Mouse (Mus musculus) cerebellum, adult 9-11 months (tissue): ENCODE measurements around the gene Rnf20.
A peak's percentile ranks its signal among the peaks of the same experiment; 100 is the strongest.

Experiments
- DNase-seq: peaks from one replicate; pipeline ENCODE4 v3.0.0; 2022

Gene Rnf20

DNA sequence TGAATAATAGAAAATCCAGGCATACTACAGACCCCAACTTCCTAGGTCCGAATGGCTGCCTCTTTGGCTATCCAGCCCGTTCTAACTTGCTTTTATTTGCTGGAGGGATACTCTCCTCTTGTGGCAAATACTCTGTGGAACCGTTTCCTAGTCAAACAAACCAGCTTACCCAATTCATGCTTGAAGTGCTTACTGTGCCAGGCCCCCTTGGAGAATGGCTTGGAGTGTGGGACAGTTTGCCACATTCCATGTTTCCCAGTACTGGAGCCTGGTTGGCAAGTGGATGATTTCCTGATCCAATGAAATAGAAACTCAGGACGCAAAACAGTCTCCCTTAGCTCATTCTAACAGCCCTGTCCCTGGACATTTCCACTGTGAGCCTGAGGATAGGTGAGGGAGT lies 30.4 kb downstream of the Rnf20 start:
- no peak for DNase-seq

DNA sequence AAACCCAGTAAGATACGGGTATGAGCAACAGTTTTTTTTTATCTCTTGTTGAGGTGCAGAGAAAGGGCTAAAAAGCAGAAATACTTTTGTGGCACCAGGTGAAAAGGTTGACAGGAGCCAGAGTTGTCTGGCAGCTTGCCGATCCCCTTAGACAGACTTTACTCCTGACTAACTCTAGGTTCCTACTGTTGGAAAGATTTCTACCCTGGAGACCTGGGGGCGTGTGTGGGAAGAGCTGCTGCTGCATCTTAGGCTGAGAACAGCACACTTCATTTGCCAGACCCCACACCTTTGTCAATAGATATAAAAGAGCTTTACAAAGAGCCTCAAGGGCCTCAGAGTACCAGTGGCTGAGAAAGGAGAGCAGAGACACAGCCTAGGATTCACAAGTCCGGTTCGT lies 33.0 kb downstream of the Rnf20 start:
- no peak for DNase-seq

DNA sequence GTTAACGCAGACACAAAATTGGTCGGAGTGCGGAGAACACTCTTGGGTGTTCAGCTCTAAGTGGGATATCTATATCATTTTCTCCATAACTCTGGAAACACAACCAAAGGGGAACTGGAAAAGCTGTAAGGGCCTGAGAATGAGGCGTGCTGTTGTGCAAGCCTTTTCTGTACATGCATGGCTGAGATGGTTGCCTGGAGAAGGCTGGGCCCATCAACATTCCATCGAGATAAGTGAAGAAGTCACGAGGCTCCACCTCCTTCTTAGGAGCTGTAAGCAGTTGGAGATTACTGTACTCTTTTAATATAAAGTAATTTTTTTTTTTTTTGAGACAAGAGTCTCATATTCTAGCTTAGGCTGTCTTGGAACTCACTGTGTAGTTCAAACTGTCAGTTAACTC lies 44.3 kb downstream of the Rnf20 start:
- no peak for DNase-seq

DNA sequence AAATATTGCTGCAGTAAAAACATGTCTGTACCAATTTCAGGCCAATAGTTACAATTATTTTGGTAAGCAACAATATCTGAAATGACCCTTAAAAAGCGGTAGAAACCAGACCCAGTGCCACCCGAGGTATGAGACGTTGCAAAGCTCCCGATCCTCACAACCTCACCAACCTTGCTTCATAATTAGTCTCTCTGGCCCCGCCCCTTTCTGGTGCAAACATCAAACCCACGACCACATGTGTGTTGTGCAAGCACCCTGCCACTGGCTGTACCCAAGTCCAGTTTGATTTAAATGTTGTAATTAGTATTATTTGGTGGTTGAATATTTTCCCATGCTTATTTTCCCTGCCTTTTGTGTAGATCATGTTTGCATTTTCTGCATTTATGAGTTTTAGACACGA lies 45.0 kb downstream of the Rnf20 start:
- DNase-seq, result no peak

DNA sequence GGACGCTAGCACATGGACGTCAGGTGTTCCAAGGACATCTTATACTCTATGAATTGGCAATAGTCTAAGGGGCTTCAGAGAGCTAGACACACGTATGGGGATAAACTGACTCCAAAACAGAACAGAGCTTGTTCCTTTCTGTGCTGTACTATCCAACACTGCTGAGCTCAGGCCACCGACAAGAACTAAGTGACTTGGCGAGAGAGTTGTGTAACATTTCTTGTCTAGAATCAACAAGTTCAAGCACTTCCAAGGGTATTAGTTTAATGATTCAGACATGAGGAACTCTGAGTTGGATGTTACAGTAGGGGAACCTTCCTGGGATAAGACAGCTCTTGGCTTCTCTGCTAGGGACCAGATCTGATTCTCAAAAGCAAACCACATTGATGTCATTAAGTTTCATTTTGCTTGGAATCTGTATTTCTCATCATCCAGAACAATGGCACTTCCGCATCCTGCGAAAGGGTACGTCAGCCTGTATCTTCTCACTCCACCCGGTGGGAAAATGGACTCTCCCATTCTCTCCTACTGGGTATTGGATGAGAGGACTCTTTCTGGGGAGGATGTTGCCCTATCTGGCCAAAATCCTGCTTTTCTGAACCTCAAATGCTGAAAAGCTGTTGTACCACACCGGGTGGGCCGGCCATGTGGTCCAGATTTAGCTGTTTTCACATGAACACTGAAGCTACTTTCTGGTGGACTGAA lies 48.5 kb downstream of the Rnf20 start:
- DNase-seq, result no peak

DNA sequence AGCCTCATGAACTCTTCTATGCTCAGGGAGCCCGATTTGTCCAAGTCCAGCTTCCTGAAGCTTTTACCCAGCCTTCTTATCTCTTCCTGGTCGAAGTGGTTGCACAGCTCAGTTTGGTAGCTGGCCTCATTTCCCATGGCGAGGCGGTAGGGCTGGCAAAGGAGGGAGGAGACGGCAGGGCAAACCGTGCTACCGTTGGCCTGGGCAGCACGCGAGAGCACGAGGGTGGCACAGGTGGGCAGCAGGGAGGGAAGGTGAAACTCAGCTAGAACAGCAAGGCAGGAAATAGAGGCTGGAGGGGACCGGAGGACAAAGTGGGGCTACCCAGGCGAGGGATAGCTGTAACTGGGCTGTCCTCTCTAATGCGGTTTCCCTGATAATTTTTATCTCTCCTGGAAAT lies 50.0 kb downstream of the Rnf20 start, which contains the start of gene Ppp3r2:
Ppp3r2 (minus strand) TSS at position 213 of the 400 bp plus-strand sequence.
- no peak for DNase-seq

DNA sequence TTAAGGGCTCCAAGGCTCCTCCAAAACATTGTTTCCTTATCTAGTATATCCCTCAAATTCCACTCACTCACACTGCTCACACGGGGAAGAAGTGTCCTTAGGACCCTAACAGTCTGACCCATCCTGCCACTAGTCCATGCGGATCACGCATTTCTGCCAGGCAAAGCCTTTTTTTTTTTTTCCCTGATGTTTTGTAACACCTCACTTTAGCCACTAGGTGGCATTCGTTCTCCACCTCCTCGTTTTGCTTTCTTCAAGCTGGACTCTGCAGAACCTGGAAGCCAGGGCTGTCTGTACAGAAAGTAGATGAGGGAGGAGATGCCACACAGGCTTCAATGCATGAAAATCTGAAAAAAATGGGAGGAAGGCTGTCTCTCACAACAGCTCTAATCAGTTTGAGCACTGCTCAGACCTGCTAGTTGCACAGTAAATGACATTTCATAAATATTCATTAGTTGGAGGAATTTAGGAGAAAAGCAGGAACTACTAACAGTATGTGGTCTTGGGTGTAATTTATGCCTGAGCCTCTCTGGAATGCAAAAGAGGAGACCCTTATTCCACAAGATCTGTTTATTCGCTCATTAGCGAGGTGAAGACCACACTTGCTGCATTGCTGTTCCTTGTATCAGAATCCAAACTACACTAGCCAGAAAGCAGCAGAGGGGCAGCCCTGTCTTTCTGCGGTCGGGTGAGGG lies 56.9 kb downstream of the Rnf20 start:
- DNase-seq, result peak; percentile 35

DNA sequence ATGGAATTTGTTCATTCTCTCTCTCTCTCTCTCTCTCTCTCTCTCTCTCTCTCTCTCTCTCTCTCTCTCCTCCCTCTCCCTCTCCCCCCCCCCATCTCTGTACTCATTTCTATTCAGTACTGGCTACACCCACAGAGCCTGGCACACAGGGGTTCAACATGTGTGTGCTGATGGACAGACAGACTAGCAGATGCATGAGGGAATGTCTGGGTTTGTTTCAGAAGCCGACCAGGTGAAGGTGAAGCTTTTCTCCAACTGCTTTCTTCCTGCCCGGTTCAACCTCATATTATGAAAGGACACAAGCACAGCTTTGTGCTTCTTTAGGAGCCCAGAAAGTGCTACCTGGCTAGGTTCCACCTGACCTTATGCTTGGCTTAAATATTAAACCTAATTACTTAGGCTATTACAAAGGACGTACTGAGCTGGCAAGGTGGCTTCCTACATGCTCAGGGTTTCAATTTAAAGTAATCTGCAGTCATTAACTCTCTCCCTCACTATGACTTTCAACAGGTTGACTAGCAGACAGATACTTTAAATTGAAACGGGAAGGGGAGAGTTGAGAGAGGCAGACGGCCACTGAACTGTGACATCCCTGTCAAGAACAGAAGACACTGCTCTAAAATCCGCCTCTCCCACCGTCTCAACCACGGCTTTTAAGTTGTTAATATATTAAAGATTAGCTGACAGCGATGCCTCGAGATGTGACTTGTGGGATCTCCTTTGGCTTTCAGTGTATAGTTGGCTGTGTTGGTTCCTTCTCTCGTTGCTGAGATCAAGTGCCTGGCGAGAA lies 59.8 kb downstream of the Rnf20 start:
- DNase-seq, result no peak
